Mouse (Mus musculus): ENCODE measurements around the gene Grap2.

Gene Grap2

DNA sequence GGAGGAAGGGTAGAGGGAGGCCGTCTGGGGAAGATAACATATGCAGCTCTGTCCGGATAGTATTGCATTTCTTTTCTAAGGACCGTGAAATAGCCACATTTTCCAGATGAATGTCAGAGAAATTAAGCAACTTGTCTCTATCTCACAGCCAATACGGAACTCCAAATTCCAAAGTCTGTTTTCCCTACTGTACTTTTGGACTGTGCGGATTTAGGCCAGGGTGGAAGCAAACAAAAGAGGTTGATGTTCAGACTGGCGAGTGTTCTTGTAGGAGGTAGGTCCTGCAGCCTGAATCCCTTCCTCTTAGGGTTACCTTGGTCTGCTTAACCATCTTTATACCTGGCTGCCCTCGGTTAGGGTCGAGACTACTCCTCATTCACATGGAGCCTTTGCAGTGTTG lies 109.9 kb downstream of the Grap2 start:
- DNase-seq (ENCODE audit: low spot score in 2 of 2): no peak

DNA sequence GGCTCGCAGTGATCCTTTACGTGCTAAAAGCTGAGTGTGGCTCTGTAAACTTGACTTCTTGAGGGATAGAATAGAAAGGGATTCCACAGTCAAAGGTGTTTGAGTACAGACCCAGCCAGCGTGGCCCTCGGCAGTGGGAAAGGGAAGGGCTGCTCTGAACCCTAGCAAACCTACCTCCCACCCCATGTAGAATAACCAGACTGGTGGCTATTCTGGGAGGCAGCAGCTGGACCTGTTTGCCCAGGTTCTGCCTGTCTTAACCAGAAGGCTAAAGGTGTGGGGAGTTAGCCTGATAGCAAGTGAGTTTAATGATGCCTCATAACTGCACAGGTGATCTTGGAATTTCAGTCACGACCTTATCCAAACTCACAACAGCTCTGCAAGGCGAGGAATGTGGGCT lies 110.8 kb downstream of the Grap2 start:
- DNase-seq (ENCODE audit: low spot score in 2 of 2): no peak

DNA sequence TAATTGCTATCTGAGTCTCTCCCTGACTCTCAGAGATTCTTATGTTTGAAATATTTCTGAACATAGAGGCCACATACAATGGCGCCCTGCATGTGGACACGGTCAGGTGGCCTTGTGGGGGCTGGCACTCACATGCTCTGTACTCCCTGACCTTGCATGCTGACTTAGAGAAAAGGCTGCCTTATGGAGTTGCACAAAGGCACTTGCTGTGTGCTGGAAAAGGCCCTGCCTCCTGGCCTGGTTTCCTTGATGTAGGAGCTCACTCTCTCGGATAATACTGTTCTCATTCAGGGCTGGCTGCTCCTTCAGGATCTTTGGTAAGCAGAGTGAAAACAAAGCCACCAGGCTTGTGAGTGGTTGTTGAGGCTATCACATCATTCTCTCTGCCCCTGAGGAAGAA lies 111.6 kb downstream of the Grap2 start:
- peak in 1 of 2 experiments; percentile 22 for DNase-seq (ENCODE audit: low spot score in 2 of 2)

DNA sequence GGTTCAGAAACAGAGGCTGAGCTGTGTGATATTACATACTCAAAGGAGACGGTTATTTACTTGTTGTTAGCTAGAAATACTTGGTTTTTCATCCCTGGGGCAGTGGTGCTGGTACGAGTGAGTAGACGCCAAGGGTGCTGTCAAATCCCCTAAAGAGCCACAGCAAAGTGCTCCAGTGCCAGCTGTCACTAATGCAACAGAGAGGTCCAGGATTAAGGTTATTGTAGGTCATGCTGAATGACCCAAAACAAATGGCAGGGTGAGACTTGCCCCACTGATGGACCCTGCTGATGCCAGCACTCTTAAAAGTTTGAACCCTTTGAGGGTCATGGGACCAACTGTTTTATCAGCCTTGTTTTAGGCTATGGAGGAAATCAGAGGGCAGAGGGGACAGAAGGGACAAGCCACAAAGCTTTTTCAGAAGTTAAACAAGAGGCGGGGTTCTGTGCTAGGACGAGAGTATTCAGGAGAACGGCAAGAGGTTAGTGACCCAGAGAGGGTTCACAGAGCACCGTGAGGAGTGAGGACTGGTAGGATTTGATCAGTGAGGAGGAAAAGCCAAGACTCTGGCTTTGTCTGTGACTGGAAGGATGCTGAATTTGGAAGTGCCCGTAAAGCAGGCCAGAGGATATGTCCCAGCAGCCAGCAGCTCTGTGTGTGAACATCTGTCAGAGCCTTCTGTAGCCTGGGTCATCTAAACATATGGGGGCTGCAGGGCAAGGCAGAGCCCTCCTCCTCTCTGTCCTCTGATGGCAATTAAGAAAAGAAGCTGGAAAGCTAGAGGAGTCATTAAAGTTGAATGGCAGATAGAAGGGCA lies 112.6 kb downstream of the Grap2 start:
- DNase-seq (ENCODE audit: low spot score in 2 of 2): no peak

DNA sequence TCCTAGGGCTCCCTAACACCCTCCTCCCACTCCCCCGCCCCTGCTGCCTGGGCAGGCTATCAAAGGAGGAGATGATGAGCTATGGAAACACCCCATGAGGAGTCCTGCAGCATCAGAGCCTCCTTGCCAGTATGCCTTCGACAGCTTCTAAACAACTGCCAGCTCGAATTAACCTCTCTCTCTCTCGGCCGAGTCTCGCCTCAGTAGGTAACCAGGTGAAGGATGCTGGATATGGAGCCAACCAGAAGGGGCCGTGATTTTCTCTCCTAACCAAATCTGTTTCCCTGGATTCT lies 113.2 kb downstream of the Grap2 start:
- peak in 1 of 2 experiments; percentile 15 for DNase-seq (ENCODE audit: low spot score in 2 of 2)

DNA sequence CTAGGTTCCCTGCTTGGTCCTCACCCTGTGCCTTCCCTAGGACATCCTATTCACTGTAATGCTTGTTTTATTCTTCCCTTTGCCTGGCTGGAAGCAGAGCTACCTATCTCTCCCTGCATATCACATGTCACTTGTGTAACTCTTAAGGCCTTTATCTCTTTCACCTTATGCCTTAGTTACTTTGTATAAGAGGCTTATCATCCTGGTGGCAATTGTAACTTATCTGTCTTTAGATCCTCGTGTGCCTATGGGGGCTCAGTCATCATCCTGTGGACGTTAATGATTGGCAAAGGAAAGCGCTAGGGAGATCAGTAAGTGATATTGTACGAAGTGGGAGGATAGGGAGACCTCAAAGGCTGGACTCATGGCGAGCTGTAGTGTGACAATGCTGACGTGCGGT lies 116.1 kb downstream of the Grap2 start:
- DNase-seq (ENCODE audit: low spot score in 2 of 2): no peak

DNA sequence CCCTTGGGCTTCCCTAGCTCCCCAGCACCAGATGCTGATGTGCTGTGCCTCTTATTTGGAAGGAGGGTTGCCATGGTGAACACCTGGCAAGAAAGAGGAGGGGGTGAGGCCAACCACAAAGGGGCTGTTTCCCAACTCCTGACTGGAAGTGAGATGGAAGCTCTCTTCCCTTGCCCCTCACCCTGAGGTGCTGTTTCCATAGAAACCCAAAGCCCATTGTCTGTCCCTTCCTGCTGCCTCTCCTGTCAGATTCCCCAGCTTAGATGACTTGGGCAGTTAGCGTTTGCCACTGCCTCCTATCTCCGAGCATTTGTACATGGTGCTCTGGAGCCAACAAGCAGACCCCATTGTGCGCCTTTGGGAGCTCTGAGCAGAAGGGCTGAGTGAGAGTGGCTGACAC lies 121.1 kb downstream of the Grap2 start:
- DNase-seq (ENCODE audit: low spot score in 2 of 2): no peak

DNA sequence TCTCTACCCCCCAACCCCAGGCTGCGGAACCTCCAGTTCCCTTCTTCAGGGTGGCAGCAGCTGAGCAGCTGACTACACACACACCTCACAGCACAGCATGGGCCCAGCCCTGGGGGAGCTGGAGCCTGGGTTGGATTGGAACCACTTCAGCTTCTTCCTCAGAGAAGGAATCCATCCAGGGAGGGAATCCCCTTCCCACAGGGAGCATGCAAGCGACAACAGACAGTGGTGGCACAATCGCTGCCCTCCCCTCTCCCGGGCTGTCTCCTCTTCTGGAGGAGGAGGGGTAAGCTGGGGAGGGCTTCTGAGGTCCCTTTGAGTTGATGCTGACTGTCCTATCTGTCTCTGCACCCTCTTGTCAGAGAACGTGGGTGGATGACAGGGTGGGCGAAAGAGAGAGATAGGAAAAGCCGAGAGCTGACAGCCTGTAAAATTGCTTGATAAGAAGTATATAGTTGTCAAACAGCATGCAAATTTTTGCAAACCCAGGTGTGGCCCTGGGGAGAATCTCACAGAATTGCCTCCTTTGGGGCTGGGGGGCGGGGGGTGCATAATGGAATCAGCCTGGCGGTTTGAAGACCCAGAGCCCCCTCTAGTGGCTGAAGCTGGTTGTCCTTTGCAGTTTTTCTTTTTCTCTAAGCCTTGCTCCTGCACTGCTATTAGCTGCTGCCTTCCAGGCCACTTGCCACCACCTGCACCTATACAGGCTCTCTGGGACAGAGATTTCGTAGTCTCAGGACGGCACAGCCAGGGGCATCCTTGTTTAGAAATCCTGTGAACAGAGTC lies 121.9 kb downstream of the Grap2 start:
- peak; percentile 85 to 87 for DNase-seq (ENCODE audit: low spot score in 2 of 2)

DNA sequence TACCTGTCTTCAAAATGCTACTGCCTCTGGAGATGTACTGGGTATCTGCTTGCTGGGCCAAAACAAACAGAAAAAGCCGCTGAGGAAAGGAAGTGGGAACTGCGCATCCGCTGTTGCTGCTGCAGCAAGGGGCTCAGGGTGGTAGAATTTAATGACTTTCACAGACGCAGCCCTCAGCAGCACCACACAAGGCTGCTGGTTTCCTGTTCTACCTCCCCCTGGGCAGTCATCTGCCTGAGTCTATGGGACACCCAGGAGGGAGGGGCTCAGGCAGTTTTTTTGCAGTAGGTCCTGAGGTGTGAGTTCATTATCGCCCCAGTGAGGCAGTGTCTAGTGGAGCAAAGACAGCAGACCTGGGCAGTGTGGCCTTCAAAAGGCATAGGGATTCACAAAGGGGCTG lies 125.2 kb downstream of the Grap2 start:
- DNase-seq (ENCODE audit: low spot score in 2 of 2): no peak

DNA sequence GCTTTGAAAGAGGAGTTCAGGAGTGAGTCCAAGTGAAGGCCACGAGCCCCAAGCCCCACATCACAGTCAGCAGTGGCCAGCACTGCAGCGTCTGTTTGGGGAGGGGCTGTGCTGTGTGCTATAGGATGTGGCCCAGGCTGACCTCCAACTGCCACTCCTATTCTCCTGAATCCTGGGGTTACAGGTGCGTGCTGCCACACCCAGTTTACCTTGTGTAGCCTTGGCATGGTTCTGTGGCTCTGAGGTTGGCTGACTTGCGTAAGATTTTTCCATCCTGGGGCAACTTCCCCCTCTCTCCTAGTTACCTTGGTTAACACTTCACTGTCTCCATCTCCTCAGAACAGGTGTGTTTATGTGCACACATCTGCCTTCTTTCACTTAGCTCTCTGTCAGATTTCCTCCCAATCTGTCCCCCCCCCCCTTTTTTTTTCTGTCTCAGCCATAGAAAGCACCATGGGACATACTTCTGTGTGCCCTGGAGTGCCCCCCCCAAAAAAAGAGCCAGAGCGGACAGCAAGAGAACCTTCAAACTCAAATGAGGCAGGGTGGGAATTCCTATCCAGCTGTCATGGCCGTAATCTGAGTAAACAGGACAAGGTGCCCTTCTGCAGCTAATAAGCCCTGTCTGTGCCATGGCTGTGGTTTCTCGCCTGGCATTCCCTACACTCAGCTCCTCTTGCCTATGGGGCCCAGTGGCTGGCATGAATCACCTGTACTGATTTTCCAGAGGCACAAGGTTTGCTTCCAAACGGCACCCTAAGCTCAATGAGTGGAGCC lies 129.3 kb downstream of the Grap2 start:
- no peak for DNase-seq (ENCODE audit: low spot score in 2 of 2)

Data from right cerebral cortex, adult 2 months (tissue).